In the genomic region with DNA sequence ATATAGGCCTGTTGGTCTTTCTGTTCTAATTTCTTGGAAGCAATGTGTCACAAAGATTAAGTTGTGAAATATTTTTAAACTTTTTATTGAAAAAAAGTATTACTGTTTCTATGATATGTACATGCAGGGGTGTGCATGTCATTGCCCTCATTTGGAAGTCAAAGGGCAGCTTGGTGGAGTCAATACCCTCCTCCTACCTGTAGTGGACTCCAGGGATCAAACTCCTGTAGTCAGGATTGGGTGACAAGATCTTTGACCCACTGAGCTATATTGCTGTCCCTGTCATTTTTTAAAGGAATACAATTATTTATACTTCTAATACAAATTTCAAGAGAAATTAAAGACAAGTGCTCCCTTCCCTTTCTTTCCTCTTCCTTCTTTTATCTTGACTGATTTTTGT, we compare ENCODE assay signal across 18 mouse cellular contexts.
"Had no signal": no experiment of that assay in that cellular context is flagged by ENCODE, and none has a peak within 500 bp of the region (broad histone marks: within the 10 kb centered on the region; RNA-seq: fewer than 3 reads in every experiment).

No protein-coding gene starts in this region.

- H3K27me3 ChIP-seq: midbrain, embryonic 12.5 days; neural tube, embryonic 13.5 days; neural tube, embryonic 15.5 days had no signal

- ATAC-seq: midbrain, embryonic 16.5 days had no signal

- DNase-seq: lung, embryonic 14.5 days; lung, postnatal 10 days; lung, postnatal 4 days; midbrain, embryonic 14.5 days; retina, postnatal 1 day; right cerebral cortex, adult 18-20 months; right cerebral cortex, postnatal 25 days; right cerebral cortex, postnatal 4 days; spleen, adult 18-20 months; thymus, adult 18-20 months; thymus, postnatal 14 days; thymus, postnatal 36 days had no signal

- H3K4me3 ChIP-seq: midbrain, embryonic 10.5 days; midbrain, embryonic 12.5 days; myocyte; neural tube, embryonic 13.5 days; neural tube, embryonic 15.5 days had no signal

- H3K4me1 ChIP-seq: midbrain, embryonic 10.5 days; midbrain, embryonic 12.5 days; neural tube, embryonic 13.5 days; neural tube, embryonic 15.5 days had no signal

- H3K9ac ChIP-seq: lung, embryonic 14.5 days; midbrain, embryonic 12.5 days; neural tube, embryonic 13.5 days; neural tube, embryonic 15.5 days had no signal

- H3K9me3 ChIP-seq: midbrain, embryonic 10.5 days; midbrain, embryonic 12.5 days; neural tube, embryonic 13.5 days; neural tube, embryonic 15.5 days had no signal

- H3K27ac ChIP-seq: midbrain, embryonic 10.5 days; midbrain, embryonic 12.5 days; neural tube, embryonic 13.5 days; neural tube, embryonic 15.5 days had no signal

- H3K36me3 ChIP-seq: midbrain, embryonic 10.5 days; midbrain, embryonic 12.5 days; neural tube, embryonic 13.5 days; neural tube, embryonic 15.5 days had no signal

- H3K4me2 ChIP-seq: lung, embryonic 14.5 days; midbrain, embryonic 12.5 days; neural tube, embryonic 13.5 days; neural tube, embryonic 15.5 days had no signal
